Mouse (Mus musculus): ENCODE measurements around the gene Spn.
"Not testable (repeated sequence)": the region's sequence is repeated elsewhere in the genome, so short reads cannot be mapped to it uniquely, and the experiment has no call there.

Spn gene

GRCm38 (mm10) chr7:127137262-127138017 lies at the start of gene Spn:
TSS of gene Spn (minus strand) at chr7:127137823.
- DNase-seq (ENCODE audit: low spot score in 2 of 2), result no peak

- no peak for DNase-seq (ENCODE audit: low spot score in 2 of 2)
Measured at GRCm38 (mm10) chr7:127187351-127187750, 49.7 kb upstream of the Spn start.

- no peak for DNase-seq (ENCODE audit: low spot score in 2 of 2)
Measured at GRCm38 (mm10) chr7:127185601-127186000, 48.0 kb upstream of the Spn start.

- DNase-seq (ENCODE audit: low spot score in 2 of 2), result no peak
Measured at GRCm38 (mm10) chr7:127184720-127185119, 47.1 kb upstream of the Spn start.

GRCm38 (mm10) chr7:127183828-127184227 lies 46.2 kb upstream of the Spn start:
- no peak for DNase-seq (ENCODE audit: low spot score in 2 of 2)

GRCm38 (mm10) chr7:127183345-127183744 lies 45.7 kb upstream of the Spn start:
- DNase-seq (ENCODE audit: low spot score in 2 of 2), result no peak

GRCm38 (mm10) chr7:127181724-127182123 lies 44.1 kb upstream of the Spn start:
- not testable (repeated sequence) for DNase-seq (ENCODE audit: low spot score in 2 of 2)

GRCm38 (mm10) chr7:127180783-127181182 lies 43.2 kb upstream of the Spn start:
- DNase-seq (ENCODE audit: low spot score in 2 of 2), result no peak

GRCm38 (mm10) chr7:127176937-127177336 lies 39.3 kb upstream of the Spn start:
- no peak for DNase-seq (ENCODE audit: low spot score in 2 of 2)

- DNase-seq (ENCODE audit: low spot score in 2 of 2), result no peak
Measured at GRCm38 (mm10) chr7:127166501-127166900, 28.9 kb upstream of the Spn start.

- DNase-seq (ENCODE audit: low spot score in 2 of 2), result no peak
Measured at GRCm38 (mm10) chr7:127165607-127166493, 28.2 kb upstream of the Spn start.

GRCm38 (mm10) chr7:127164002-127164401 lies 26.4 kb upstream of the Spn start:
- no peak for DNase-seq (ENCODE audit: low spot score in 2 of 2)

- DNase-seq (ENCODE audit: low spot score in 2 of 2), result no peak
Measured at GRCm38 (mm10) chr7:127162546-127162945, 24.9 kb upstream of the Spn start.

- DNase-seq (ENCODE audit: low spot score in 2 of 2), result no peak
Measured at GRCm38 (mm10) chr7:127157548-127157947, 19.9 kb upstream of the Spn start.

GRCm38 (mm10) chr7:127153477-127153876 lies 15.9 kb upstream of the Spn start:
- no peak for DNase-seq (ENCODE audit: low spot score in 2 of 2)

- no peak for DNase-seq (ENCODE audit: low spot score in 2 of 2)
Measured at GRCm38 (mm10) chr7:127152464-127152863, 14.8 kb upstream of the Spn start.

GRCm38 (mm10) chr7:127147901-127148300 lies 10.3 kb upstream of the Spn start:
- no peak for DNase-seq (ENCODE audit: low spot score in 2 of 2)

- no peak for DNase-seq (ENCODE audit: low spot score in 2 of 2)
Measured at GRCm38 (mm10) chr7:127146267-127146603, 8.6 kb upstream of the Spn start.

GRCm38 (mm10) chr7:127145387-127146266 lies 8.0 kb upstream of the Spn start:
- DNase-seq (ENCODE audit: low spot score in 2 of 2), result no peak

GRCm38 (mm10) chr7:127144412-127144811 lies 6.8 kb upstream of the Spn start:
- DNase-seq (ENCODE audit: low spot score in 2 of 2), result no peak

- no peak for DNase-seq (ENCODE audit: low spot score in 2 of 2)
Measured at GRCm38 (mm10) chr7:127142666-127143065, 5.0 kb upstream of the Spn start.

GRCm38 (mm10) chr7:127142214-127142613 lies 4.6 kb upstream of the Spn start:
- DNase-seq (ENCODE audit: low spot score in 2 of 2), result no peak
